Mouse (Mus musculus) subcutaneous adipose tissue, adult 2 months (tissue): ENCODE measurements around the gene Dntt. TPM values are rescaled to one million over a fixed set of nuclear protein-coding genes. Genes with fewer than 3 reads are reported as not detected.

Experiments used
- polyA plus RNA-seq: library from polyadenylated mRNA; depleted of rRNA; stranded (reverse); fragments of >200 nt; gene quantifications from 2 replicates; pipeline ENCODE4 v1.2.3, GENCODE M21; 2012; ENCODE audit warnings: low replicate concordance; rRNA removed

The Dntt gene
- 0.12 TPM in 1 of 2 replicates, not detected in the other for polyA plus RNA-seq

DNA sequence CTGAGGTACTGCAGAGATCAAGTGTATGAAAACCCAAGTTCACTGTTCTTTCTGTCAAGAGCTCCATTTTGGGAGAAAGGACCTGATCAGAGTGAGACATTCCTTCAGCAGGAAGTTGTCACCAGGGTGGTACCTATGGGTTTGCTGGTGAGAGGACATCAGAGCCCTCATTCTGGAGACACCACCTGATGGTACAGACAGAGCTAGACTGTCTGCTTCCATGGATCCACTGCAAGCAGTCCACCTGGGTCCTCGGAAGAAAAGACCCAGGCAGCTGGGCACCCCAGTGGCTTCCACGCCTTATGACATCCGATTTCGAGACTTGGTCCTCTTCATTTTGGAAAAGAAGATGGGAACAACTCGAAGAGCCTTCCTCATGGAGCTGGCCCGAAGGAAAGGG is at the start of gene Dntt:
TSS of gene Dntt (plus strand) at position 57 of the 400 bp plus-strand sequence.

DNA sequence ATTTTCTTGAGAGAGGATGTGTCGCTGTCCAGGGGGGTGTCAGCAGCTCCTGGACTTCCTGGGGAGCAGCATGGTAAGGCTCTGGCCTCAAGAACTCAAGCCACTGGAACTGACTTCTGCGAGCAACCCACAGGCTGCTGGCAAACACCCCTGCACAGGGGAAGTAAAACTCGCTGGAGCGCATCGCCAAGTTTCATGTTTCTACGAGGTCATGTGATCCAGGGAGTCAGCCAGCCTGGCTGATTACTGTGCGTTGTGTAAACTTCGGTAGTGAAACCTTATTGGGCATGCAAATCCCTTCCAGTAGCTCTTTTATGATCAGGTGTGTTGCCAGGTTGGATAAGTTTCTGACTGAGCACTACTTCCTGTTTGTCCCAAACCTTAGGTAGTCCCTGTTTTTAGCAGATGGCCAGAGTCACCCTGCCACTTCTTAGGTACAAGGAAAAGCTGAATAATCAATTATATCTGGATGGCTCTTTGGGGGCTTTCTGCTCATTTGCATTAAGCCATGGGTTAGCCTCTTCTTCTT is 35.0 kb upstream of the Dntt start, which contains the start of gene Blnk:
TSS of gene Blnk (minus strand) at position 479 of the 529 bp plus-strand sequence.

DNA sequence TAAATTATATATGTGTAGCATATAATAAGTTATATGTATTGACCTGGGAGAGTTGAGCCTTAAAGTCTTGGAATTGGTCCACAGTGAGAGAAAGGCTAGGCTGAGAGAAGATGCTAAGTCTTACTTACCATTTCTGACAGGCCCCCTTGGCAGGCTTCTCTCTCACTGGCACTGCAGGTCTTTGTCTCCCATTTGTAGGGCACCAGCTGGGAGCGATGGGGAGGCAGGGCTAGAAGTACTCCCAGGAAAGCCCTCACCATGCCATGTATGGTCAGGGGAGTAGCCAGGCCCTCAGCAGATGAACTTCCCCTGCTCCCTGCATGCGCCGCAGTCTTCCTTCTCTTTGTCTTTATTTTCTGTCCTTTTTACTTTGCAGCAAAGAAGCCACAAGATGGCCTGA is 47.8 kb downstream of the Dntt start, which contains the start of gene Opalin:
TSS of gene Opalin (minus strand) at position 208 of the 400 bp plus-strand sequence.

Other genes starting within 250 kb of the Dntt start
- 5.3 and 8.0 TPM in 2 replicates for gene Ccnj, start 198.0 kb upstream of the Dntt start, polyA plus RNA-seq
- 1.0 and 1.5 TPM in 2 replicates for gene Zfp518a, start 134.6 kb upstream of the Dntt start, polyA plus RNA-seq
- 4.4 and 12.1 TPM in 2 replicates for gene Blnk, start 34.7 kb upstream of the Dntt start, polyA plus RNA-seq
- not detected in 2 replicates for gene Opalin, start 47.8 kb downstream of the Dntt start, polyA plus RNA-seq
- gene Tll2, start 177.6 kb downstream of the Dntt start, polyA plus RNA-seq: 0.12 and 0.13 TPM in 2 replicates
- gene Tm9sf3, start 234.7 kb downstream of the Dntt start, polyA plus RNA-seq: 56.5 and 77.3 TPM in 2 replicates